Mouse (Mus musculus) 416B (cell line): ENCODE measurements around the gene Ckmt2.

Experiments
- DNase-seq: peaks from one replicate; pipeline ENCODE4 v3.0.0; 2011; ENCODE audit warnings: low read depth

Ckmt2 gene

GRCm38 (mm10) chr13:91873734-91874329, 2.9 kb downstream of the Ckmt2 start:
- DNase-seq: no peak

GRCm38 (mm10) chr13:91868577-91868976, 8.1 kb downstream of the Ckmt2 start:
- no peak for DNase-seq

GRCm38 (mm10) chr13:91858835-91859234, 17.9 kb downstream of the Ckmt2 start:
- DNase-seq: peak; percentile 28

GRCm38 (mm10) chr13:91857427-91857826, 19.3 kb downstream of the Ckmt2 start:
- DNase-seq: peak; percentile 43

GRCm38 (mm10) chr13:91854412-91854811, 22.3 kb downstream of the Ckmt2 start:
- no peak for DNase-seq

GRCm38 (mm10) chr13:91827876-91828275, 48.8 kb downstream of the Ckmt2 start:
- no peak for DNase-seq

GRCm38 (mm10) chr13:91826066-91826465, 50.6 kb downstream of the Ckmt2 start:
- no peak for DNase-seq

- DNase-seq: no peak
Observed at GRCm38 (mm10) chr13:91824845-91825550, 51.7 kb downstream of the Ckmt2 start.

GRCm38 (mm10) chr13:91823735-91824134, 53.0 kb downstream of the Ckmt2 start:
- DNase-seq: no peak

GRCm38 (mm10) chr13:91814670-91815069, 62.0 kb downstream of the Ckmt2 start:
- DNase-seq: no peak

GRCm38 (mm10) chr13:91809476-91809875, 67.2 kb downstream of the Ckmt2 start:
- DNase-seq: peak; percentile 68

- DNase-seq: peak; percentile 67
Observed at GRCm38 (mm10) chr13:91807874-91808575, 68.7 kb downstream of the Ckmt2 start.

GRCm38 (mm10) chr13:91807155-91807839, 69.4 kb downstream of the Ckmt2 start, which contains the start of gene Zcchc9:
TSS of gene Zcchc9 (minus strand) at chr13:91807705.
- DNase-seq: peak; percentile 95
